Mouse (Mus musculus) left cerebral cortex, adult 2 months (tissue): ENCODE results near the gene Cnp. TPM values are rescaled to one million over a fixed set of nuclear protein-coding genes. Genes with fewer than 3 reads are reported as not detected.
A peak's percentile ranks its signal among the peaks of the same experiment; 100 is the strongest.

Experiments
- DNase-seq, 2 experiments: peaks; one replicate each; pipeline ENCODE4 v3.0.0; 2021 to 2022; ENCODE audit warnings: low spot score in 2 of 2, mixed read lengths in 1 of 2; ENCODE audit errors: extremely low spot score in 1 of 2
- H3K27ac ChIP-seq: fragments of 200-600 bp; 2 replicates; pipeline ENCODE4 v1.8.1; 2022
- H3K4me3 ChIP-seq: fragments of 200-600 bp; 2 replicates; pipeline ENCODE4 v1.8.1; 2022
- CTCF ChIP-seq: fragments of 200-600 bp; IDR thresholded peaks from 2 replicates; pipeline ENCODE4 v1.8.1; 2022; ENCODE audit warnings: antibody characterized with exemption, mild to moderate bottlenecking, moderate library complexity
- intact Hi-C: fragments of 180-260 bp; cut with DNase I; formaldehyde crosslinking; loops from one replicate; pipeline ENCODE4 v1.15.1; 2025
- total RNA-seq, 2 experiments: library from RNA; stranded (reverse); gene quantifications; 2 replicates each; pipeline ENCODE4 v1.2.3; 2021

The Cnp gene
- total RNA-seq, 2 experiments from 2014 or later: 117 to 121 TPM

GRCm38 (mm10) chr11:100595533-100595932, 20.8 kb downstream of the Cnp start:
- Histone ChIP-seq H3K4me3 (no peak overlapping the region), H3K27ac (no peak overlapping the region)
- intact Hi-C loops: no loop called here
- no peak for DNase-seq
- TF ChIP-seq CTCF: no peak

- intact Hi-C loops: no loop called here
- DNase-seq: no peak
- no peak for TF ChIP-seq CTCF
- H3K4me3 ChIP-seq: no peak overlapping the region
- H3K27ac ChIP-seq: no peak overlapping the region
These were observed 23.4 kb downstream of the Cnp start for GRCm38 (mm10) chr11:100598074-100598473.

- intact Hi-C loops: no loop called here
- no peak for DNase-seq
- H3K4me3 ChIP-seq: no peak overlapping the region
- no peak for TF ChIP-seq CTCF
- H3K27ac ChIP-seq: no peak overlapping the region
These were observed 26.7 kb downstream of the Cnp start for GRCm38 (mm10) chr11:100601372-100601771.

GRCm38 (mm10) chr11:100603155-100603554, 28.5 kb downstream of the Cnp start:
- H3K27ac ChIP-seq: no peak overlapping the region
- intact Hi-C loops: no loop called here
- H3K4me3 ChIP-seq: no peak overlapping the region
- no peak for DNase-seq
- no peak for TF ChIP-seq CTCF

- peak overlapping the region; percentile 30; the same call in 1 of the 2 replicates for H3K27ac ChIP-seq
- no peak for TF ChIP-seq CTCF
- intact Hi-C loops: no loop called here
- H3K4me3 ChIP-seq: no peak overlapping the region
- no peak for DNase-seq
These were observed 29.1 kb downstream of the Cnp start for GRCm38 (mm10) chr11:100603813-100604212.

GRCm38 (mm10) chr11:100604321-100605005, 29.8 kb downstream of the Cnp start:
- intact Hi-C loops: no loop called here
- DNase-seq: no peak
- no peak for TF ChIP-seq CTCF
- Histone ChIP-seq H3K4me3 (no peak overlapping the region), H3K27ac (peak overlapping the region; percentile 30)

- no peak; the same call in 1 of the 2 replicates for TF ChIP-seq CTCF
- intact Hi-C loops: no loop called here
- DNase-seq: no peak
- H3K4me3 ChIP-seq: no peak overlapping the region
- H3K27ac ChIP-seq: peak overlapping the region; percentile 30; the same call in 1 of the 2 replicates
These were observed 30.7 kb downstream of the Cnp start for GRCm38 (mm10) chr11:100605451-100605850.

- intact Hi-C loops: no loop called here
These were observed 32.4 kb downstream of the Cnp start for GRCm38 (mm10) chr11:100607121-100607520.

GRCm38 (mm10) chr11:100608796-100609195, 34.1 kb downstream of the Cnp start:
- DNase-seq: no peak
- Histone ChIP-seq H3K27ac (no peak overlapping the region; the same call in 1 of the 2 replicates), H3K4me3 (no peak overlapping the region)
- intact Hi-C loops: no loop called here
- TF ChIP-seq CTCF: no peak

More at GRCm38 (mm10) chr11:100607121-100607520, 32.4 kb downstream of the Cnp start:
- DNase-seq: no peak
- H3K27ac ChIP-seq: no peak overlapping the region
- H3K4me3 ChIP-seq: no peak overlapping the region
- TF ChIP-seq CTCF: no peak

- Histone ChIP-seq H3K27ac (no peak overlapping the region; the same call in 1 of the 2 replicates), H3K4me3 (no peak overlapping the region)
- intact Hi-C loops: no loop called here
- no peak for DNase-seq
- no peak for TF ChIP-seq CTCF
These were observed 34.8 kb downstream of the Cnp start for GRCm38 (mm10) chr11:100609355-100609996.

- no peak overlapping the region; the same call in 1 of the 2 replicates for H3K27ac ChIP-seq
- DNase-seq: no peak
- no peak overlapping the region for H3K4me3 ChIP-seq
- intact Hi-C loops: loop anchor here (2.0 kb wide), 2 partner anchors 31 to 39 kb away; no protein-coding TSS in a partner anchor
- TF ChIP-seq CTCF: no peak
These were observed 35.4 kb downstream of the Cnp start for GRCm38 (mm10) chr11:100609997-100610680.

- H3K27ac ChIP-seq: no peak overlapping the region; the same call in 1 of the 2 replicates
- no peak overlapping the region for H3K4me3 ChIP-seq
- DNase-seq: no peak
- intact Hi-C loops: loop anchor here (2.0 kb wide), 2 partner anchors 33 to 41 kb away; no protein-coding TSS in a partner anchor
- TF ChIP-seq CTCF: peak; percentile 35
These were observed 36.9 kb downstream of the Cnp start for GRCm38 (mm10) chr11:100611627-100612026.
